Mouse (Mus musculus): ENCODE measurements around the gene Efemp1.

Efemp1 gene

GRCm38 (mm10) chr11:28853102-28853800 lies at the start of gene Efemp1:
Gene Efemp1 (plus strand): TSS chr11:28853204.
- no peak for ATAC-seq (ENCODE audit: insufficient number of reproducible peaks, low FRiP score, low TSS enrichment)

- no peak for ATAC-seq (ENCODE audit: insufficient number of reproducible peaks, low FRiP score, low TSS enrichment)
Observed at GRCm38 (mm10) chr11:28808685-28809084, 44.3 kb upstream of the Efemp1 start.

- no peak for ATAC-seq (ENCODE audit: insufficient number of reproducible peaks, low FRiP score, low TSS enrichment)
Observed at GRCm38 (mm10) chr11:28811874-28812273, 41.1 kb upstream of the Efemp1 start.

- no peak for ATAC-seq (ENCODE audit: insufficient number of reproducible peaks, low FRiP score, low TSS enrichment)
Observed at GRCm38 (mm10) chr11:28812564-28812963, 40.4 kb upstream of the Efemp1 start.

GRCm38 (mm10) chr11:28817405-28817804 lies 35.6 kb upstream of the Efemp1 start:
- no peak for ATAC-seq (ENCODE audit: insufficient number of reproducible peaks, low FRiP score, low TSS enrichment)

GRCm38 (mm10) chr11:28826950-28827349 lies 26.1 kb upstream of the Efemp1 start:
- ATAC-seq (ENCODE audit: insufficient number of reproducible peaks, low FRiP score, low TSS enrichment): no peak

GRCm38 (mm10) chr11:28833809-28834208 lies 19.2 kb upstream of the Efemp1 start:
- ATAC-seq (ENCODE audit: insufficient number of reproducible peaks, low FRiP score, low TSS enrichment): no peak

GRCm38 (mm10) chr11:28835141-28835540 lies 17.9 kb upstream of the Efemp1 start:
- ATAC-seq (ENCODE audit: insufficient number of reproducible peaks, low FRiP score, low TSS enrichment): no peak

- no peak for ATAC-seq (ENCODE audit: insufficient number of reproducible peaks, low FRiP score, low TSS enrichment)
Observed at GRCm38 (mm10) chr11:28849841-28850240, 3.2 kb upstream of the Efemp1 start.

GRCm38 (mm10) chr11:28851645-28852044 lies 1.4 kb upstream of the Efemp1 start:
- no peak for ATAC-seq (ENCODE audit: insufficient number of reproducible peaks, low FRiP score, low TSS enrichment)

GRCm38 (mm10) chr11:28852361-28852919 lies 564 bp upstream of the Efemp1 start:
- ATAC-seq (ENCODE audit: insufficient number of reproducible peaks, low FRiP score, low TSS enrichment): no peak

GRCm38 (mm10) chr11:28859125-28859524 lies 6.1 kb downstream of the Efemp1 start:
- no peak for ATAC-seq (ENCODE audit: insufficient number of reproducible peaks, low FRiP score, low TSS enrichment)

GRCm38 (mm10) chr11:28869129-28869528 lies 16.1 kb downstream of the Efemp1 start:
- no peak for ATAC-seq (ENCODE audit: insufficient number of reproducible peaks, low FRiP score, low TSS enrichment)

- ATAC-seq (ENCODE audit: insufficient number of reproducible peaks, low FRiP score, low TSS enrichment): no peak
Observed at GRCm38 (mm10) chr11:28881381-28881976, 28.5 kb downstream of the Efemp1 start.

GRCm38 (mm10) chr11:28883106-28883505 lies 30.1 kb downstream of the Efemp1 start:
- ATAC-seq (ENCODE audit: insufficient number of reproducible peaks, low FRiP score, low TSS enrichment): no peak

GRCm38 (mm10) chr11:28889538-28889937 lies 36.5 kb downstream of the Efemp1 start:
- no peak for ATAC-seq (ENCODE audit: insufficient number of reproducible peaks, low FRiP score, low TSS enrichment)

- ATAC-seq (ENCODE audit: insufficient number of reproducible peaks, low FRiP score, low TSS enrichment): no peak
Observed at GRCm38 (mm10) chr11:28891515-28891914, 38.5 kb downstream of the Efemp1 start.

GRCm38 (mm10) chr11:28899420-28899819 lies 46.4 kb downstream of the Efemp1 start:
- ATAC-seq (ENCODE audit: insufficient number of reproducible peaks, low FRiP score, low TSS enrichment): no peak

- no peak for ATAC-seq (ENCODE audit: insufficient number of reproducible peaks, low FRiP score, low TSS enrichment)
Observed at GRCm38 (mm10) chr11:28904596-28904995, 51.6 kb downstream of the Efemp1 start.

GRCm38 (mm10) chr11:28906288-28906687 lies 53.3 kb downstream of the Efemp1 start:
- ATAC-seq (ENCODE audit: insufficient number of reproducible peaks, low FRiP score, low TSS enrichment): no peak

- no peak for ATAC-seq (ENCODE audit: insufficient number of reproducible peaks, low FRiP score, low TSS enrichment)
Observed at GRCm38 (mm10) chr11:28908908-28909545, 56.0 kb downstream of the Efemp1 start.
